Comparison of ENCODE assay signal across 10 mouse cellular contexts in genomic region chr2:153807464-153807863, GRCm38 (mm10). TPM values are rescaled to one million over a fixed set of nuclear protein-coding genes. Genes with fewer than 3 reads are reported as not detected.
DNase-seq lines count a peak whose midpoint lies in the region; ATAC-seq and TF ChIP-seq lines count a peak whose summit lies in the region.
"Not testable (repeated sequence)": the region's sequence is repeated elsewhere in the genome, so short reads cannot be mapped to it uniquely, and the experiment has no call there.
"Had no signal": no experiment of that assay in that cellular context is flagged by ENCODE, and none has a peak within 500 bp of the region (broad histone marks: within the 10 kb centered on the region; RNA-seq: fewer than 3 reads in every experiment).

No protein-coding gene starts in this region.

- H3K27ac ChIP-seq in ES-E14 (ENCODE audit: insufficient read depth, low read depth, low read length, poor library complexity, severe bottlenecking); embryonic fibroblast, embryonic 13.5 days (ENCODE audit: insufficient read depth, low read length); liver, embryonic 14.5 days: not testable (repeated sequence)

- H3K4me2 ChIP-seq in liver, embryonic 14.5 days (ENCODE audit: low read depth): not testable (repeated sequence)

- in situ Hi-C loops in ES-E14 (cut with MboI; ENCODE audit: low sequenced_read_pairs in 2 of 2, unreplicated experiment in 2 of 2): not testable (repeated sequence)

- ATAC-seq in liver, embryonic 14.5 days (ENCODE audit: insufficient read depth): not testable (repeated sequence)

- peak; percentile 45 for DNase-seq in ES-E14 (ENCODE audit: low read depth, low spot score)
- DNase-seq in c-Kit-positive CD71-positive TER-119-negative erythroid progenitor cells, embryonic 14.5 days (ENCODE audit: low read depth): peak; percentile 32
- peak; percentile 39 to 71 for DNase-seq in heart, postnatal 14 days
- peak; percentile 69 for DNase-seq in layer of hippocampus, adult 11-12 months (ENCODE audit: low spot score)
- peak in 1 of 3 experiments; percentile 19 for DNase-seq in liver, embryonic 14.5 days (ENCODE audit: low read depth in 3 of 3, low spot score in 3 of 3)
- DNase-seq in ovary, postnatal 14 days (ENCODE audit: low spot score): peak; percentile 47
- peak; percentile 14 to 35 for DNase-seq in thymus, postnatal 10 days (ENCODE audit: low spot score in 2 of 2)

- H3K9me3 ChIP-seq in ES-E14 (ENCODE audit: control insufficient read depth, insufficient read depth, low read depth, low read length); liver, embryonic 14.5 days (ENCODE audit: control insufficient read depth, low read length): not testable (repeated sequence)

- not testable (repeated sequence) for H3K27me3 ChIP-seq in liver, embryonic 14.5 days (ENCODE audit: control insufficient read depth, insufficient read depth, low read length)

- intact Hi-C loops in heart, postnatal 14 days (cut with DNase I): loop anchor here (1.0 to 5.0 kb wide), 2 partner anchors 45 to 123 kb away; no protein-coding TSS in a partner anchor

- not testable (repeated sequence) for TF ChIP-seq EP300 in liver, embryonic 14.5 days (IDR thresholded peaks at IDR 0.05; ENCODE audit: low read depth)

- H3K4me1 ChIP-seq in ES-E14 (ENCODE audit: control insufficient read depth in 2 of 2, insufficient read depth in 2 of 2, low read length in 2 of 2, poor library complexity in 1 of 2); embryonic fibroblast, embryonic 13.5 days (ENCODE audit: control insufficient read depth, insufficient read depth, low read length); liver, embryonic 14.5 days (replicated peaks; ENCODE audit: control insufficient read depth in 2 of 2, insufficient read depth in 2 of 2, low read length in 1 of 2): not testable (repeated sequence)

- not testable (repeated sequence) for H3K4me3 ChIP-seq in ES-E14 (ENCODE audit: insufficient read depth in 1 of 2, low read depth in 1 of 2, low read length in 2 of 2, poor library complexity in 1 of 2, severe bottlenecking in 1 of 2); embryonic fibroblast, embryonic 13.5 days (ENCODE audit: insufficient read depth, low read length); liver, embryonic 14.5 days (ENCODE audit: insufficient read depth in 1 of 2, low read depth in 2 of 2, low read length in 2 of 2)

- not testable (repeated sequence) for H3K36me3 ChIP-seq in ES-E14 (ENCODE audit: control insufficient read depth, insufficient read depth, low read length, poor library complexity, severe bottlenecking); liver, embryonic 14.5 days (replicated peaks; ENCODE audit: control insufficient read depth, insufficient read depth, low read depth)

- TF ChIP-seq CTCF in embryonic fibroblast, embryonic 13.5 days (IDR thresholded peaks at IDR 0.05; ENCODE audit: borderline replicate concordance, insufficient read depth, low read length): peak; percentile 70; the same call in 1 of the 2 replicates
- TF ChIP-seq CTCF in liver, embryonic 14.5 days (IDR thresholded peaks at IDR 0.05; ENCODE audit: low read depth): peak; percentile 78

- not testable (repeated sequence) for H3K9ac ChIP-seq in ES-E14 (ENCODE audit: insufficient read depth, low read depth, low read length, poor library complexity, severe bottlenecking); liver, embryonic 14.5 days (replicated peaks)

- not testable (repeated sequence) for TF ChIP-seq POLR2A in embryonic fibroblast, embryonic 13.5 days (IDR thresholded peaks at IDR 0.05; ENCODE audit: low read depth, low read length)

TF ChIP-seq in ES-E14, 5 proteins besides CTCF, POLR2A, EP300 and RAD21:
- TF ChIP-seq ZC3H11A (IDR thresholded peaks at IDR 0.05; ENCODE audit: borderline replicate concordance, low read depth, low read length): peak; percentile 24; the same call in 1 of the 2 replicates

RNA-seq across cellular contexts. Expression of gene Efcab8, which starts 27.7 kb away (rescaled TPM):
- 1.2 TPM in 2 replicates for total RNA-seq in ES-E14 (2012; rRNA removed)
- polyA plus RNA-seq in embryonic fibroblast, embryonic 13.5 days (2011; ENCODE audit: insufficient read length, low read depth, missing spikeins): 0.32 and 0.72 TPM in 2 replicates
- not detected for total RNA-seq in heart, postnatal 14 days (2021)
- 0.04 and 0.09 TPM in 2 replicates for polyA plus RNA-seq in liver, embryonic 14.5 days (2012; rRNA removed)
- 0.08 TPM in 1 of 2 replicates, not detected in the other for polyA plus RNA-seq in liver, embryonic 14.5 days (2014; fragmentation: Nextera tagmentation; extraction: Ambion mirVana)
- polyA plus RNA-seq: heart, embryonic 13.5 days; lung, embryonic 15.5 days had no signal
